Mouse (Mus musculus): ENCODE results near the gene Sirt6. TPM values are rescaled to one million over a fixed set of nuclear protein-coding genes. Genes with fewer than 3 reads are reported as not detected.
A peak's percentile ranks its signal among the peaks of the same experiment; 100 is the strongest.

Gene Sirt6
- polyA plus RNA-seq, 1 experiment, result 121 TPM

DNA sequence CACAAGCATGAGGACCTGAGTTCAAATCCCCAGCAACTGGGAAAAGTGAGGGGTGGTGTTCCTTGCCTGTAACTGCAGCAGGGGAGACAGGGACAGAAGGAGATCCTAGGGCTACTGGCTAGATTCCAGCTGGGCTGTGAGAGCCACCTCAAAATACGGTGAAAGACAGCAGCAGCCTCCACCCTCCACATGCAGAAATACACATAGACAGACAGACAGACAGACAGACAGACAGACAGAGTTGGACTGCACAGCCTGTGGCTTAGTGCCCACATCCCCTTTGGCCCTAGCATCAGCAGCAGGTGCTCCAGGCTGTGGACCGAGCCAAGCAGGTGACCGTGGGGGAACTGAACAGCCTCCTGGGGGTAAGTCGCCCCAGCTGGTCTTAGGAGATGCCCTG, 47.6 kb downstream of the Sirt6 start:
- Histone ChIP-seq H3K4me3 (replicated peaks) (peak overlapping the region; percentile 89), H3K36me3 (replicated peaks; ENCODE audit: low read length) (peaks cover 12% of the 10 kb centered on the region), H3K4me1 (peaks cover 90% of the 10 kb centered on the region), H3K9me3 (peaks cover 8% of the 10 kb centered on the region; the same call in 1 of the 2 replicates), H3K27me3 (replicated peaks) (peaks cover 61% of the 10 kb centered on the region)
- TF ChIP-seq FLI1 (IDR thresholded peaks at IDR 0.05; ENCODE audit: low read length) (no peak), GATA1 (IDR thresholded peaks at IDR 0.05; ENCODE audit: borderline replicate concordance, low read length) (no peak)

DNA sequence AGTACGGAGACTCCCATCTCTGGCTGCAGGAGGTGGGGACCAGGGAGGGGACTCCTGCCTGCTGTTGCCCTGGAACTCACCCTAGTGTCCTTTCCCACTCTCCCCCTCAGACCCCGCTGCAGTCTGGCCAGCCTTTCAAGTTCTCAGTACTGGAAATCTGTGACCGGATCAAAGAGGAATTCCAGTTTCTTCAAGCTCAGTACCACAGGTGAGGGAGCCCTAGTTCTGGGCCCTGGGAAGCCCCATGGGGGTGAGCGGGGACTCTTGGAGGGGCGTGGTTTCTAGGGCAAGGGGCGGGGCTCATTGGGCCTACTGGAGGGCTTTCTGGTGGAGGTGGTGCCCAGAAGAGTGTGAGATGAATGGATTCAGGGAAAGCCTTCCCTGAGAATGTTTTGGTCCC, 51.9 kb downstream of the Sirt6 start:
- Histone ChIP-seq H3K4me1 (peaks cover 83% of the 10 kb centered on the region), H3K4me3 (replicated peaks) (peak overlapping the region; percentile 90), H3K27me3 (replicated peaks) (peaks cover 70% of the 10 kb centered on the region)

DNA sequence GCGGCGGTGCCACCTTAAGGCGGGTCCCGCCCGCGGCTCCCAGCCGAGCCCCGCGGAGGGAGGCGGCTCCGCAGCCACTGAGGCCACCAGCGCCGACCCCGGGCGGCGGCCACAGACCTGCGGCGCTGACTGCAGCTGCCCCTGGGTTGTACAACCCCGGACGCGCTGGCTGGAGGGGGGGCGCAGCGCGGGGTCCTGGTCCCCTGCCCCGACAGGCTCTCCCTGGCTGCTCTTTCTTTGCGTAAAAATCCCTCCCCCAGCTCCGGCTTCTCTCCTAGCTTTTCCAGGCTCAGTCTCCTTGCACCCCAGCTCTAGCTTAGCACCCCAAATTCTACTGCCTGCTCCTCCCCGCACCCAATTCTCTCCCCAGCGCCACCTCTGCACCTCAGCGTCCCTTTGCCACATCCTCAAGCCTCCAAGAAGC, 52.4 kb downstream of the Sirt6 start:
- peaks cover 83% of the 10 kb centered on the region for H3K4me1 ChIP-seq
- TF ChIP-seq FLI1 (IDR thresholded peaks at IDR 0.05; ENCODE audit: low read length), result no peak
- TF ChIP-seq GATA1 (IDR thresholded peaks at IDR 0.05; ENCODE audit: borderline replicate concordance, low read length), result no peak
- peak overlapping the region; percentile 90 for H3K4me3 ChIP-seq (replicated peaks)
- peaks cover 13% of the 10 kb centered on the region; the same call in 1 of the 2 replicates for H3K9me3 ChIP-seq
- H3K27me3 ChIP-seq (replicated peaks), result peaks cover 67% of the 10 kb centered on the region
- peaks cover 9% of the 10 kb centered on the region for H3K36me3 ChIP-seq (replicated peaks; ENCODE audit: low read length)

More for the DNA sequence above, 51.9 kb downstream of the Sirt6 start:
- TF ChIP-seq GATA1 (IDR thresholded peaks at IDR 0.05; ENCODE audit: borderline replicate concordance, low read length), result no peak
- TF ChIP-seq FLI1 (IDR thresholded peaks at IDR 0.05; ENCODE audit: low read length), result no peak
- Histone ChIP-seq H3K9me3 (peaks cover 13% of the 10 kb centered on the region; the same call in 1 of the 2 replicates), H3K36me3 (replicated peaks; ENCODE audit: low read length) (peaks cover 9% of the 10 kb centered on the region)

DNA sequence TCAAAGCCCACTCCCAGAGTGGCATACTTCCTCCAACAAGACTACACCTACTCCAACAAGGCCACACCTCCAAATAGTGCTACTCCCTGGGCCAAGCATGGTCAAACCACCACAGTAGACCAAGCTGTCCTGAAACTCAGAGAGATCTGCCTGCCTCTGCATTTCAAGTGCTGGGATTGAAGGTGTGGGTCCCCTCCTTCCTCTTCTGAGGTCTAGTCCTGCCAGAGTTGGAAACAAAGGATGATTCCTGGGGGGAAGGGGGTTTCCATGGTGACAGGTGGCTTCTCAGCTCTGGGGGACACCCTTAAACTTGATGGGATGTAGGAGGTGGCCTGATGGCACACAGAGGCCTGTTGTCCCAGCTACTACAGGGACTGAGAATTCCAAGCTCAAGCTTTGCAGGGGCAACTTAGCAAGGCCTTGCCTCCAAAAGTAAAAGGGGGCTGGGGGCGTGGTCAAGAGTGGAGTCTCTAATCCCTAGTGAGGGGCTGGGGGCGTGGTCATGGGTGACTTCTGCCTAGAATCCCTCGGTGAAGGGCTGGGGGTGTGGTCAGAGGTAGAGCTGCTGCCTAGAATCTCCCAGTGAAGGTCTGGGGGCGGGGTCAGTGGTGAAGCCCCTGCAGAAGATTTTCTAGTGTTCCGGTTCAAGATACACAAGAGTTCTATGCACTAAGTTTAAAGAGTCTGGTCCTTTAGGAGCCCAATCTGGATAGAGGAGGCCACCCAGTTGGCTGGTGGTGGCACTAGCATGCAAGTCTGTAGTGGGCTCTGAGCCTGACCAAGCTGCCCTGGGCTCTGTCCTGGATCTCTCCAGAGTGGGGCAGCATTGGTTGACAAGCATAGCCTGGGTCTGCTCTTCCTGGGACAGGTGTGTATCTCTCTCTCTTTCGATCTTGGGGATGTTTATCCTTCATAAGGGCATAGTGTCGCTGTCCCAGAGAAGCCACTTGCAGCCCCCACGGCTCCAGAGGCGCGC, 53.2 kb downstream of the Sirt6 start, which contains the start of gene Tle2:
Gene Tle2, plus strand, starts transcription at position 481 of the 976 bp plus-strand sequence.
- TF ChIP-seq GATA1 (IDR thresholded peaks at IDR 0.05; ENCODE audit: borderline replicate concordance, low read length) (no peak), FLI1 (IDR thresholded peaks at IDR 0.05; ENCODE audit: low read length) (no peak)
- Histone ChIP-seq H3K9me3 (peaks cover 13% of the 10 kb centered on the region; the same call in 1 of the 2 replicates), H3K36me3 (replicated peaks; ENCODE audit: low read length) (peaks cover 9% of the 10 kb centered on the region), H3K4me1 (peaks cover 83% of the 10 kb centered on the region), H3K27me3 (replicated peaks) (peaks cover 61% of the 10 kb centered on the region), H3K4me3 (replicated peaks) (peak within 1 kb of the TSS; percentile 90)

DNA sequence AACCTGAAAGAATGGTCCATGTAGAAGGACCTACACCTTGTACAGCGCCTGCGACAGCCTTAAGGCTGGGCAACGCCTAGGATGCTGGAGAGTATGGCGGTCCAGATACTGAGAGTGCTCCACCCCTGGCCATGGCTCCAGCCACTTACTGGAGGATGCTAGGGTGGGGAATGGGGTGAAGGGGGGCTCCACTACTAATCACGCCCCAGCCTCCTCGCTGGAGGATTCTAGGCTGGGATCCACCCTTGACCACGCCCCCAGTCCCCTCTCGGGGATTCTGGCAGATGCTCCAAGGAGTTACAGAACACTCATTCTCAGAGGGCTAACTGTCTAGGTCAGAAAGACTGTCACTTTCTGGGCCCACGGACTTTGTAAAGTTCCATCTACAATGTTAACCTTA, 54.6 kb downstream of the Sirt6 start:
- peaks cover 13% of the 10 kb centered on the region; the same call in 1 of the 2 replicates for H3K9me3 ChIP-seq
- H3K4me3 ChIP-seq (replicated peaks), result no peak overlapping the region
- H3K36me3 ChIP-seq (replicated peaks; ENCODE audit: low read length), result peaks cover 7% of the 10 kb centered on the region
- peaks cover 53% of the 10 kb centered on the region for H3K27me3 ChIP-seq (replicated peaks)
- H3K4me1 ChIP-seq, result peaks cover 82% of the 10 kb centered on the region
- no peak for TF ChIP-seq FLI1 (IDR thresholded peaks at IDR 0.05; ENCODE audit: low read length)
- TF ChIP-seq GATA1 (IDR thresholded peaks at IDR 0.05; ENCODE audit: borderline replicate concordance, low read length), result no peak

DNA sequence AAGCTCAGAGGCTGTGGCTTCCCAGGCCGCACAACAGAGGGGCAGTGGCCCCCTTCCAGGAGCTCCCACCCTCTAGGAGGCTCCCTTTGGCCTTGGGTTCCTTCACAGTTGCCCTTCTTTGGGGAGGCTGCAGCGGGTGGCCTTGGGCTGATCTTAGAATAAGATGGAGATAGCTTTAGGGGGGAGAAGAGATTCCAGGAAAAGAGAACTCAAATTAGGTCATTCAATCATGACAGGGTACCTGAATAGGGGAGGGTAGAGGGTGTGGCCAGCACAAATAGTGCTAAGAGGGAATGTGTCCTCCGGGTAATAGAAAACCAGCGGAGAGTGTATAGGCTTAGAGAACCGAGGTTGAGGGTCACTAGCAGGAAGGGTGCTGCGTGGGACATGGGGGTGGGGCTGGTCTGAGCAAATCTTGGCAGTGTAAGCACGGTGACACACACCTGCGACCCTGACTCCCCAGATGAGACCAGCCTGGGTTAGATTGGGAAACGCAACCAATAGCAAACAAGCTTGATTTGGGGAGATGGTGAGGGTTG, 55.4 kb downstream of the Sirt6 start:
- Histone ChIP-seq H3K36me3 (replicated peaks; ENCODE audit: low read length) (peaks cover 8% of the 10 kb centered on the region), H3K9me3 (0 out of 2 replicates have a peak, but pooled peaks cover 6% of the 10 kb centered on the region), H3K4me1 (peaks cover 84% of the 10 kb centered on the region), H3K4me3 (replicated peaks) (peak overlapping the region; percentile 92), H3K27me3 (replicated peaks) (peaks cover 48% of the 10 kb centered on the region)
- no peak for TF ChIP-seq GATA1 (IDR thresholded peaks at IDR 0.05; ENCODE audit: borderline replicate concordance, low read length)
- no peak for TF ChIP-seq FLI1 (IDR thresholded peaks at IDR 0.05; ENCODE audit: low read length)

Other genes starting within 250 kb of the Sirt6 start
- 71.2 and 72.9 TPM in 2 replicates for gene Fzr1, start 249.3 kb downstream of the Sirt6 start, polyA plus RNA-seq (2012; ENCODE audit: insufficient read depth, low replicate concordance)
- gene Dohh, start 243.4 kb downstream of the Sirt6 start, polyA plus RNA-seq (2012; ENCODE audit: insufficient read depth, low replicate concordance), result 80.4 and 114 TPM in 2 replicates
- 0.89 TPM in 1 of 2 replicates, not detected in the other for gene Gm48551, start 243.3 kb downstream of the Sirt6 start, polyA plus RNA-seq (2012; ENCODE audit: insufficient read depth, low replicate concordance)
- gene Gm48552, start 238.8 kb downstream of the Sirt6 start, polyA plus RNA-seq (2012; ENCODE audit: insufficient read depth, low replicate concordance), result 8.4 TPM in 1 of 2 replicates, not detected in the other
- gene Smim24, start 234.7 kb downstream of the Sirt6 start, polyA plus RNA-seq (2012; ENCODE audit: insufficient read depth, low replicate concordance), result 4.4 TPM in 1 of 2 replicates, not detected in the other
- 184 and 257 TPM in 2 replicates for gene Nfic, start 172.2 kb downstream of the Sirt6 start, polyA plus RNA-seq (2012; ENCODE audit: insufficient read depth, low replicate concordance)
- gene Celf5, start 145.1 kb downstream of the Sirt6 start, polyA plus RNA-seq (2012; ENCODE audit: insufficient read depth, low replicate concordance), result 1.3 and 3.3 TPM in 2 replicates
- 145 and 508 TPM in 2 replicates for gene Ncln, start 131.4 kb downstream of the Sirt6 start, polyA plus RNA-seq (2012; ENCODE audit: insufficient read depth, low replicate concordance)
- 7.4 and 9.1 TPM in 2 replicates for gene S1pr4, start 127.7 kb downstream of the Sirt6 start, polyA plus RNA-seq (2012; ENCODE audit: insufficient read depth, low replicate concordance)
- gene Gna15, start 103.6 kb downstream of the Sirt6 start, polyA plus RNA-seq (2012; ENCODE audit: insufficient read depth, low replicate concordance), result 31.7 and 48.4 TPM in 2 replicates
- 7.3 and 10.2 TPM in 2 replicates for gene Gna11, start 82.6 kb downstream of the Sirt6 start, polyA plus RNA-seq (2012; ENCODE audit: insufficient read depth, low replicate concordance)
- gene Aes, start 68.3 kb downstream of the Sirt6 start, polyA plus RNA-seq (2012; ENCODE audit: insufficient read depth, low replicate concordance), result 2,412 and 5,687 TPM in 2 replicates
- 18.9 and 34.3 TPM in 2 replicates for gene Tle2, start 53.2 kb downstream of the Sirt6 start, polyA plus RNA-seq (2012; ENCODE audit: insufficient read depth, low replicate concordance)
- 69.5 and 166 TPM in 2 replicates for gene Tle6, start 26.7 kb downstream of the Sirt6 start, polyA plus RNA-seq (2012; ENCODE audit: insufficient read depth, low replicate concordance)
- not detected in 2 replicates for gene BC025920, start 21.5 kb downstream of the Sirt6 start, polyA plus RNA-seq (2012; ENCODE audit: insufficient read depth, low replicate concordance)
- 13.7 and 17.3 TPM in 2 replicates for gene Ankrd24, start 743 bp upstream of the Sirt6 start, polyA plus RNA-seq (2012; ENCODE audit: insufficient read depth, low replicate concordance)
- gene Gm10778, start 21.3 kb upstream of the Sirt6 start, polyA plus RNA-seq (2012; ENCODE audit: insufficient read depth, low replicate concordance), result 0.19 TPM in 1 of 2 replicates, not detected in the other
- gene Zfp433, start 77.0 kb upstream of the Sirt6 start, polyA plus RNA-seq (2012; ENCODE audit: insufficient read depth, low replicate concordance), result not detected in 2 replicates
- not detected in 2 replicates for gene Gm3055, start 143.4 kb upstream of the Sirt6 start, polyA plus RNA-seq (2012; ENCODE audit: insufficient read depth, low replicate concordance)
- gene Gm4767, start 184.4 kb upstream of the Sirt6 start, polyA plus RNA-seq (2012; ENCODE audit: insufficient read depth, low replicate concordance), result not detected in 2 replicates
- not detected in 2 replicates for gene Gm32687, start 236.1 kb upstream of the Sirt6 start, polyA plus RNA-seq (2012; ENCODE audit: insufficient read depth, low replicate concordance)